Mouse (Mus musculus) stomach, embryonic 14.5 days (tissue): Measurements from ENCODE around the gene Mtg1. TPM values are rescaled to one million over a fixed set of nuclear protein-coding genes. Genes with fewer than 3 reads are reported as not detected.
A peak's percentile ranks its signal among the peaks of the same experiment; 100 is the strongest.

Experiments
- ATAC-seq: fragments of 200-750 bp; cut with Nextera tagmentation; 2 replicates; pipeline ENCODE4 v1.8.0; 2017; ENCODE audit warnings: low read depth, moderate TSS enrichment; ENCODE audit not compliant: insufficient number of reproducible peaks, insufficient read depth, low FRiP score
- H3K27ac ChIP-seq: fragments of 300-500 bp; sonication (generic); 2 replicates; pipeline ENCODE4 v1.5.1; 2014; ENCODE audit warnings: mild to moderate bottlenecking, low read length, moderate library complexity, mixed read lengths
- H3K27me3 ChIP-seq: fragments of 300-500 bp; sonication (generic); 2 replicates; pipeline ENCODE4 v1.6.1; 2014; ENCODE audit warnings: low read length, control low read depth, mixed read lengths; ENCODE audit not compliant: control insufficient read depth, insufficient read depth
- H3K36me3 ChIP-seq: fragments of 300-500 bp; sonication (generic); 2 replicates; pipeline ENCODE4 v1.6.1; 2014; ENCODE audit warnings: mild to moderate bottlenecking, control low read depth, low read length, moderate library complexity, mixed read lengths; ENCODE audit not compliant: control insufficient read depth, insufficient read depth
- H3K4me1 ChIP-seq: fragments of 300-500 bp; sonication (generic); 2 replicates; pipeline ENCODE4 v1.6.1; 2014; ENCODE audit warnings: low read length, control low read depth, mixed read lengths; ENCODE audit not compliant: control insufficient read depth, insufficient read depth
- H3K4me2 ChIP-seq: fragments of 300-500 bp; sonication (generic); replicated peaks from 2 replicates; pipeline ENCODE4 v1.6.1; 2014; ENCODE audit warnings: low read depth, low read length, control low read depth
- H3K4me3 ChIP-seq: fragments of 300-500 bp; sonication (generic); 2 replicates; pipeline ENCODE4 v1.5.1; 2014; ENCODE audit warnings: low read depth, low read length, control low read depth
- H3K9ac ChIP-seq: fragments of 300-500 bp; sonication (generic); replicated peaks from 2 replicates; pipeline ENCODE4 v1.6.1; 2014; ENCODE audit warnings: low read depth, mild to moderate bottlenecking, control low read depth, low read length, moderate library complexity, mixed read lengths
- H3K9me3 ChIP-seq: fragments of 300-500 bp; sonication (generic); 2 replicates; pipeline ENCODE4 v1.6.1; 2016; ENCODE audit warnings: low read depth, low read length, control low read depth; ENCODE audit not compliant: control insufficient read depth
- WGBS: fragments of 180-500 bp; shearing (Covaris S2); extraction: QIAGEN DNeasy Blood & Tissue Kit; methylation state at CpG from one replicate; pipeline ENCODE4 v1.1.7; 2014; 5-methylcytosine and 5-hydroxymethylcytosine counted together
- polyA plus RNA-seq: library from polyadenylated mRNA; unstranded; fragments of >200 nt; fragmentation: Nextera tagmentation; extraction: Ambion mirVana; gene quantifications from 2 replicates; pipeline ENCODE4 v1.2.1, GENCODE M21; 2014

Mtg1 gene
- polyA plus RNA-seq, 1 experiment from 2014 or later = 28.3 TPM

DNA sequence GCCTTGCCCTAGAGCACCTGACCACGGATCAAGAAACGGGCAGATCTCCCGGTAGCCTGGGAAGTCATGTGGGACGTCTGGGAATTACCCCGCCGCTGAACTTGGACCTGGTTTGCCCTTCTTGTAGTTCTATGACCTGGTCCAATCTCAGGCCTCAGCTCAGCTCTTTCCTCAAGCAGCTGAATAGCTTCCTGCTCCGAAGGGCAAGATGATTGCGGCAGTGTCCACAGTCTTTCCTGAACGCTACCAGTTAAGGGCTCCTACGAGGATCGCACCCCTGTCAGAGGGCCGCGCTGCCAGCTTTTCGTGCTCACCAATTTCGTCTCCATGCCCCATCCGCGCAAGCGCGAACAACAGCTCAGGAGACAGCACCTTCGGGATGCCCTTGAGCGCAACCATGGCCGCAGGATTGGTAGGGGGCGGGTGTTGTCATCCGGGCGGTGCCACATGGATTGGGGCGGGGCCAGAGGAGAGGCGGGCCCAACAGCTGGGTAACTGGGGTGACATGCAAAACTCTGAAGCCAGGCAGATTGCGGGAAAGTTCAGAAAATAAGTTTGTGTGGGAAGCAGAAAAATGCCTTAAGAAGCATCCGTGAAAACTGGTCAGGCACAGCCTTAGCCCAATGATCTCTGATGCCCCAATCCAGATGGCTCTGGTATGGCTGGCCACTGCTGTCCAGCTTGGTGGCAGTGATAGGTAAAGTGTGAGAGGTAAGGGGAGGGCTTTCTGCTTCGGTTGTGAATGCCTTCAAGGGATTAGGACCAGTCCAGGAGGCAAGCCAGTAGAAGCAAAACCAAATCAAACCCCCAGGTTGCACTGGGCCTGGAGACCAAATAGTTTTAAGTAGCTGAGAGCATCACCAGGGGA lies 35.1 kb upstream of the Mtg1 start, which contains the start of gene Fuom:
Gene Fuom (minus strand): TSS at position 449 of the 868 bp plus-strand sequence.
- WGBS = 1% methylated on average over 30 of the region's 30 CpGs
- ATAC-seq = peak; percentile 92
- Histone ChIP-seq H3K27ac (no peak within 1 kb of the TSS), H3K4me3 (peak within 1 kb of the TSS; percentile 33), H3K36me3 (peaks cover 11% of the 10 kb centered on the region; the same call in 1 of the 2 replicates), H3K4me1 (no peaks in the 10 kb centered on the region), H3K9me3 (no peaks in the 10 kb centered on the region), H3K27me3 (no peaks in the 10 kb centered on the region), H3K4me2 (peak within 1 kb of the TSS; percentile 76), H3K9ac (peak within 1 kb of the TSS; percentile 25; the same call in 1 of the 2 replicates)

DNA sequence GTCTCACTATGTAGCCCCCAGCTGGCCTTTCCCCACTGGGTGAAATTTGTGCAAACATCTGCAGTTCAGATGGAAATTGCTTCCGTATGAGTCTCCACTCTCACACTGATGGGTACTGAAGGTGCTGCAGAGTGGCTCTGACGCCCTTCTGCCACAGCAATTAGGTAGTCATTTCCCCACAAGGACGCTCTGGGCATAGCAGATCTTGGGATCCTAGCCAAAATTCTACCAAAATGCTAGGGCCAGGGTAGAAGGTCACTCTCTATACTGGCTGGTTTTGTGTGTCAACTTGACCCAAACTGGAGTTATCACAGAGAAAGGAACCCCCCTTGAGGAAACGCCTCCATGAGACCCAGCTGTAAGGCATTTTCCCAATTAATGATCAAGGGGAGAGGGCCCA lies 33.4 kb upstream of the Mtg1 start:
- H3K4me1 ChIP-seq = no peaks in the 10 kb centered on the region
- no peak overlapping the region for H3K4me2 ChIP-seq
- H3K36me3 ChIP-seq = peaks cover 12% of the 10 kb centered on the region
- no peak overlapping the region for H3K4me3 ChIP-seq
- no peak overlapping the region for H3K9ac ChIP-seq
- H3K27ac ChIP-seq = no peak overlapping the region
- WGBS = 79% methylated on average over 4 of the region's 4 CpGs
- H3K27me3 ChIP-seq = no peaks in the 10 kb centered on the region
- no peak for ATAC-seq
- H3K9me3 ChIP-seq = no peaks in the 10 kb centered on the region

DNA sequence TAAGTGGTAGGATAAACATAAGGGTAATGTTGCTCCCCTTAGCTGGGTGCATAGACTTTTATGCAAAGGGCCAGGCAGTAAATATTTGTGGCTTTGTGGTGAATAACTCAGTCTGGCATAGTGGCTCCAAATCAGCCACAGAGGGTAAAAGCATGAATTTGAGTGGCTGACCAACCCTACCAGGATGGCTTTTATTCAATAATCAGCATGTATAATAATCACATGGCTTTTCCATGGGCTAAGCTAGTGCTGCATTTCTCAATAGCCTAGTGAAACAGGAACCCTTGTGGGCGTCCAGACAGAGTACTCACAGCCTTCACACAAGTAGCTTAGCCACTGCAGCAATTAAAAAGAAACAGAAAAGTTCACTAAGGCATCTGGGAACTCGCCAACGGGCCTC lies 25.4 kb upstream of the Mtg1 start:
- Histone ChIP-seq H3K27ac (no peak overlapping the region), H3K4me3 (no peak overlapping the region), H3K4me1 (no peaks in the 10 kb centered on the region), H3K4me2 (no peak overlapping the region), H3K36me3 (peaks cover 24% of the 10 kb centered on the region), H3K9me3 (no peaks in the 10 kb centered on the region), H3K9ac (no peak overlapping the region), H3K27me3 (no peaks in the 10 kb centered on the region)
- WGBS = 69% methylated on average over 3 of the region's 3 CpGs
- ATAC-seq = no peak

DNA sequence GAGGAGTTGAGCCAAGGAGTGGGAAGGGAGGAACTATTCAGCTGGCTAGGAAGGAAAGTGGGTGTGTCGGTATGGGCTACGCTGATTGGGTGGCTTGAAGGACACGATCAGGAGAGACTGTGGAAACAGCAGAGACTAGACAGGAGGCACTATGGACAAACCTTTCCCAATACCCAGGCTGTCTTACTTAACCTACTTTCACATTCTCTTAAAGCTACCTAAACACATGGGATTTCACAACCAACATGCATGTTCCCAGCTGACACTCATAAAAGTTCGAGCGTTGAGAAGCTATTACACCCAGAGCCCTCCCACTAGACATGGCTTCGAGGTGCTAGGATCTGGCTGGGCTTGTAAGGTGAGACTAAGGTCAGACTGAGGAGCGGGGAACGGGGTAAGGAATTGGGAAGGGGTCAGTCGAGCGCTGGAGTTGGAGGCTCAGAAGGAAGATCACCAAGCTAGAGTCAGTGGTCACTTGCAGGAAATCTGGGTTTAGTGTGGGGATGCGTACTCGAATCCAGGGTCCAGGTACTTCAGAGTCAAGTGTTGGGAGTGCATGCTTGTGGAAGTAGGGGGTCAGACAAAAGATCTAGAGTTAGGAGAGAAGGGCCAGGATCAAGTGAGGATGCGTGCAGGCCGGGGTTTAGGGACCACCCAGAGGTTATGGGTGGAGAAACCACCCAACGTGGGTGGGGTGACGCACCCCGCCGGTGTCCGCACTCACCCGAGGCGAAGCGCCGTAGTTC lies 21.6 kb upstream of the Mtg1 start, which contains the start of gene Paox:
Gene Paox (plus strand): TSS at position 217 of the 746 bp plus-strand sequence.
- Histone ChIP-seq H3K27ac (peak within 1 kb of the TSS; percentile 78), H3K4me1 (no peaks in the 10 kb centered on the region), H3K36me3 (peaks cover 10% of the 10 kb centered on the region), H3K4me3 (peak within 1 kb of the TSS; percentile 78), H3K4me2 (peak within 1 kb of the TSS; percentile 91), H3K9ac (peak within 1 kb of the TSS; percentile 78), H3K9me3 (no peaks in the 10 kb centered on the region), H3K27me3 (no peaks in the 10 kb centered on the region)
- peak; percentile 81 for ATAC-seq
- 1% methylated on average over 23 of the region's 23 CpGs for WGBS

DNA sequence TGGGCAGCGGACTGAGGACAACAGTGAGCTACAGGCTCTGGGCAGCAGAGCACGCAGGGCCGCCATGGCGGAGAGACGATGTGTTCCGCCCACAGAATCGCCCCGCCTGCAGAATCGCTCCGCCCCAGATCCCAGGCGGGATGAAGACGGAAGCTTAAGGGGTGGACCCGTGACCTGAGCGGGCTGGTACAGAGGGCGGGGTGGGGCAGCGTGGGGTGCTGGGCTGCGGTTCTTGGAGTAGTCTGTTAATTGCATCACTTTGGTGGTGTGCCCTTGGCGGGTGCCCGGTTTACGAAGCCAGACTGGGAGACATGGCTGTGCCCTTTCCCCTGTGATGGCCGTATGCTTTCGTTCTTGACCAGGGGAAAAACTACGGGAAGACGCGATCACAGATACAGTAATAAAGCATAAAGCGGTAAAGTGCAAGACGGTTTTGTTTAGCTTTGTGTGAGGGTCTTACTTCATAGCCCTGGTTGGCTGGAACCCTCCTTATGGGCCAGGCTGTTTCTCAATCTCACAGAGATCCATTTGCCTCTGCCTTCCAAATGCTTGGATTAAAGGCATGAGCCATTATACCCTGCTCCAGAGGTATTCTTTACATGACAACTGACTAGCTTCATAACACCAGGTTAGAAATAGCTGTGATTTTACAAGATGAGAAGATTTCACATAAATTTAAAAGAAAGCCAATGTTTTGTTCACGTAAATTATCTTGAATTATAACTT lies 20.9 kb upstream of the Mtg1 start, which contains the start of gene Echs1:
Gene Echs1 (minus strand): TSS at position 148 of the 726 bp plus-strand sequence.
- Histone ChIP-seq H3K9me3 (no peaks in the 10 kb centered on the region), H3K36me3 (peaks cover 5% of the 10 kb centered on the region), H3K27me3 (no peaks in the 10 kb centered on the region), H3K27ac (peak within 1 kb of the TSS; percentile 78), H3K9ac (peak within 1 kb of the TSS; percentile 78), H3K4me3 (peak within 1 kb of the TSS; percentile 78), H3K4me1 (no peaks in the 10 kb centered on the region), H3K4me2 (peak within 1 kb of the TSS; percentile 91)
- 3% methylated on average over 28 of the region's 28 CpGs for WGBS
- ATAC-seq = peak; percentile 93

DNA sequence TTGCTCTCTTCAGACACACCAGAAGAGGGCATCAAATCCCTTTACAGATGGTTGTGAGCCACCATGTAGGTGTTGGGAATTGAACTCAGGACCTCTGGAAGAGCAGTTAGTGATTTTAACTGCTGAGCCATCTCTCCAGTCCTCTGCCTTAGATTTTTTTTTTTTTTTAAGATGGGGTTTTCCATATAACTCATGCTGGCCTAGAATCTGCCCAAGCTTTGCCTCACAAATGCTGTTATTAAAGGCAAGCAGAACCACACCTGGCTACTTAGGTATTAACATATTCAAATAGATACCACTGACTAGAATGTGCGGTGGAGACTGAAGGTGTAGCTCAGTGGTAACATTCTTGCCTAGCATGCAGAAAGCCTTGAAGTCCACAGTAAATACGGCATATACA lies 16.9 kb upstream of the Mtg1 start:
- ATAC-seq = no peak
- no peak overlapping the region for H3K4me3 ChIP-seq
- H3K9ac ChIP-seq = no peak overlapping the region
- H3K36me3 ChIP-seq = no peaks in the 10 kb centered on the region
- no peaks in the 10 kb centered on the region for H3K9me3 ChIP-seq
- H3K27me3 ChIP-seq = no peaks in the 10 kb centered on the region
- H3K27ac ChIP-seq = no peak overlapping the region
- 94% methylated on average over 2 of the region's 2 CpGs for WGBS
- H3K4me1 ChIP-seq = no peaks in the 10 kb centered on the region
- no peak overlapping the region for H3K4me2 ChIP-seq

DNA sequence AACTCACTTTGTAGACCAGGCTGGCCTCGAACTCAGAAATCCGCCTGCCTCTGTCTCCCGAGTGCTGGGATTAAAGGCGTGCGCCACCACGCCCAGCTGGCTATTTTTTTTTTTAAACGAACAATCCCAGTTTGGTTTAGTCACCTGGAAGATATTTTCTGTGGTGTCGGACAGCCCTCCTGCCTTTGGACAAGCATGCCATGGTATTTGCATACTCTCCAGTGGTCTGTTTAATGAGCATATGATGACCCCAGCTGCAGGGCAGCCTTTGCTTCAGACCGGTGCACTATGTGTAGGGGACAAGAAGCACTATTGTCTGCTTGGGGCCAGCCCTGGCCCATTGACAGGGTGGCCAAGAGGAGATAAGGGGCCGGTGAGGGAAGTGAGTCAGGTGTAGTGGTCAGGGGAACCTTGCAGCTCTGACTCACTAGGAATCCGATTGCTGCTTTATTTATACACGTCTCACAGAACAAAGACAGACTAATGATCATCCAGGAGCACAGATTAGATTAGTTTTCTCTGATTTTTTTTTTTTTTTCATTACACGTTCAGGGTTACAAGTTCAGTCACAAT lies 15.9 kb upstream of the Mtg1 start:
- H3K4me2 ChIP-seq = no peak overlapping the region
- H3K4me1 ChIP-seq = no peaks in the 10 kb centered on the region
- no peaks in the 10 kb centered on the region for H3K36me3 ChIP-seq
- no peak overlapping the region for H3K4me3 ChIP-seq
- no peak overlapping the region for H3K9ac ChIP-seq
- 67% methylated on average over 13 of the region's 13 CpGs for WGBS
- H3K9me3 ChIP-seq = no peaks in the 10 kb centered on the region
- no peak for ATAC-seq
- H3K27ac ChIP-seq = no peak overlapping the region
- no peaks in the 10 kb centered on the region for H3K27me3 ChIP-seq

DNA sequence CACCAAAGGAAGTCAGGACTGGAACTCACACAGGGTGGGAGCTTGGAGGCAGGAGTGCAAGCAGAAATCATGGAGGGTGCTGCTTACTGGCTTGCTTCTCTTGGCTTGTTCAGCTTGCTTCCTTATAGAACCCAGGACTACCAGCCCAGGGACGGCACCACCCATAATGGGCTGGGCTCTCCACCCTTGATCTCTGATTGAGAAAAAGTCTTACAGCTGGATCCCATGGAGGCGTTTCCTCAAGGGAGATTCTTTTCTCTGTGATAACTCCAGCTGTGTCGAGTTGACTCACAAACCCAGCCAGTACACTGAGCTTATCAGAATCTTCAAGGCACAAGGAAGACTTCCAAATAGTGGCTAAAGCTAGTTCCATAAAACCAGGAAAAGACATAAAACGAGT lies 14.6 kb upstream of the Mtg1 start:
- Histone ChIP-seq H3K4me2 (no peak overlapping the region), H3K9me3 (no peaks in the 10 kb centered on the region), H3K4me1 (0 out of 2 replicates have a peak, but pooled peaks cover 7% of the 10 kb centered on the region), H3K27ac (no peak overlapping the region), H3K9ac (no peak overlapping the region), H3K4me3 (no peak overlapping the region), H3K36me3 (no peaks in the 10 kb centered on the region), H3K27me3 (no peaks in the 10 kb centered on the region)
- 32% methylated on average over 4 of the region's 4 CpGs for WGBS
- no peak for ATAC-seq
